9 mouse cellular contexts compared by ENCODE assay signal in the genomic region with DNA sequence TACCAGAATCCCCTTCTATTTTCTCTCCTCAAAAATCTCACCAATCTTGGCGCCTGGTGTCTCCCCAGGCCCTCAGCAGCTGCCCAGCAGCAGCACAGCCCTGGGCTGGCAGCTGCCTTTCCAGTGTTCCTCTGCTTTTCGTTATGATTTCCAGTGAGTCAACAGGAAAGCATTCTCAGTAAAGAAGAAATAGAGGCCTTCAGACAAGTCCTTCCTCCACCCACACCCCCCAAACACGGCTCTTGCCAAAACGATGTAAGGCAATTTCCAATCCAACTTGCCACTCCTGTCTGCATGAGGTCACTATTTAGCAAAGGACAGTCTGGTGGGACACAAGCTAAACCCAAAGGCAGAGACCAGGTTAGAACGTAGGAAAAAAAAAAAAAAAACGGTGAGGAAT. TPM values are rescaled to one million over a fixed set of nuclear protein-coding genes. Genes with fewer than 3 reads are reported as not detected.
DNase-seq lines count a peak whose midpoint lies in the region; ATAC-seq lines count a peak whose summit lies in the region.
"Had no signal": no experiment of that assay in that cellular context is flagged by ENCODE, and none has a peak within 500 bp of the region (broad histone marks: within the 10 kb centered on the region; RNA-seq: fewer than 3 reads in every experiment).

No protein-coding gene starts in this region.

- H3K27ac ChIP-seq in limb, embryonic 15.5 days: peak overlapping the region; percentile 75

- 31% methylated on average over 6 of the region's 6 CpGs for WGBS in limb, embryonic 15.5 days

- no peaks in the 10 kb centered on the region for H3K9me3 ChIP-seq in limb, embryonic 15.5 days

- ATAC-seq in limb, embryonic 15.5 days (ENCODE audit: insufficient number of reproducible peaks, low FRiP score, low TSS enrichment, low read depth): no peak

- H3K27me3 ChIP-seq in limb, embryonic 15.5 days: no peaks in the 10 kb centered on the region

- H3K36me3 ChIP-seq in limb, embryonic 15.5 days: no peaks in the 10 kb centered on the region

- no peak overlapping the region for H3K4me2 ChIP-seq in limb, embryonic 15.5 days

- peaks cover 43% of the 10 kb centered on the region for H3K4me1 ChIP-seq in limb, embryonic 15.5 days

- peak; percentile 37 for DNase-seq in urinary bladder, postnatal 25 days (ENCODE audit: low spot score)
- no peak for DNase-seq in urinary bladder, postnatal 10 days (ENCODE audit: low spot score)
- DNase-seq in heart, adult 18-20 months: peak; percentile 76 to 81
- no peak for DNase-seq in spleen, postnatal 4 days (ENCODE audit: low spot score in 2 of 2)
- DNase-seq in cerebellum, postnatal 14 days: no peak
- DNase-seq in right cerebral cortex, postnatal 10 days (ENCODE audit: low spot score in 2 of 2): no peak
- DNase-seq in frontal cortex, postnatal 36 days (ENCODE audit: low spot score in 2 of 2): no peak
- DNase-seq: embryo, embryonic 11 days had no signal

- no peak overlapping the region for H3K4me3 ChIP-seq in limb, embryonic 15.5 days

- no peak overlapping the region for H3K9ac ChIP-seq in limb, embryonic 15.5 days

RNA-seq across cellular contexts. Expression of a gene that starts 39.0 kb away (rescaled TPM):
- total RNA-seq in heart, adult 18-20 months (2021): 10 to 100 TPM; 32.7 to 35.3 TPM
- 98.9 and 103 TPM in 2 replicates for polyA plus RNA-seq in limb, embryonic 15.5 days (2015; fragmentation: Nextera tagmentation; extraction: Ambion mirVana)

Comparison
In these comparisons a context has a peak if more than half of its experiments do, and no peak if none do; other contexts are left out.
1. DNase-seq: peak in urinary bladder, postnatal 25 days (single experiment) and heart, adult 18-20 months (2 of 2); none in urinary bladder, postnatal 10 days (single experiment), spleen, postnatal 4 days (0 of 2), cerebellum, postnatal 14 days (0 of 2), right cerebral cortex, postnatal 10 days (0 of 2) and frontal cortex, postnatal 36 days (0 of 2).